Comparison of ENCODE assay signal across 22 mouse cellular contexts in genomic region chr6:116621318-116622023, GRCm38 (mm10). TPM values are rescaled to one million over a fixed set of nuclear protein-coding genes. Genes with fewer than 3 reads are reported as not detected.
DNase-seq lines count a peak whose midpoint lies in the region; ATAC-seq and TF ChIP-seq lines count a peak whose summit lies in the region.
"Had no signal": no experiment of that assay in that cellular context is flagged by ENCODE, and none has a peak within 500 bp of the region (broad histone marks: within the 10 kb centered on the region; RNA-seq: fewer than 3 reads in every experiment).

No protein-coding gene starts in this region.

- no peaks in the 10 kb centered on the region for H3K9me3 ChIP-seq in embryonic facial prominence, embryonic 14.5 days (ENCODE audit: control insufficient read depth, low read length)
- H3K9me3 ChIP-seq in embryonic facial prominence, embryonic 10.5 days: no peaks in the 10 kb centered on the region
- H3K9me3 ChIP-seq in liver, postnatal 0 days (ENCODE audit: low read length): no peaks in the 10 kb centered on the region
- H3K9me3 ChIP-seq: hindbrain, embryonic 13.5 days; neural tube, embryonic 15.5 days had no signal

- H3K27ac ChIP-seq in embryonic facial prominence, embryonic 14.5 days (replicated peaks; ENCODE audit: low read depth, low read length): no peak overlapping the region
- no peak overlapping the region for H3K27ac ChIP-seq in embryonic facial prominence, embryonic 10.5 days (replicated peaks)
- H3K27ac ChIP-seq in liver, postnatal 0 days (ENCODE audit: low read depth): no peak overlapping the region
- H3K27ac ChIP-seq: hindbrain, embryonic 13.5 days; neural tube, embryonic 15.5 days had no signal

- H3K4me1 ChIP-seq in embryonic facial prominence, embryonic 14.5 days (ENCODE audit: control insufficient read depth, insufficient read depth, low read length): no peaks in the 10 kb centered on the region
- peaks cover 10% of the 10 kb centered on the region; the same call in 1 of the 2 replicates for H3K4me1 ChIP-seq in embryonic facial prominence, embryonic 10.5 days
- peaks cover 8% of the 10 kb centered on the region; the same call in 1 of the 2 replicates for H3K4me1 ChIP-seq in liver, postnatal 0 days (ENCODE audit: insufficient read depth)

- no peak for TF ChIP-seq EP300 in liver, postnatal 0 days (IDR thresholded peaks at IDR 0.05; ENCODE audit: low read depth)

- DNase-seq in embryonic facial prominence, embryonic 14.5 days (ENCODE audit: low spot score): peak; percentile 33
- DNase-seq in embryonic facial prominence, embryonic 10.5 days (ENCODE audit: low spot score): no peak
- DNase-seq in retina, postnatal 1 day: peak; percentile 24
- no peak for DNase-seq in retina, embryonic 14.5 days (ENCODE audit: low spot score)
- no peak for DNase-seq in liver, postnatal 0 days
- DNase-seq in layer of hippocampus, postnatal 10 days (ENCODE audit: low spot score in 2 of 2): no peak
- no peak for DNase-seq in cerebellum, adult 9-10 months
- DNase-seq in gastrocnemius, postnatal 10 days: no peak
- DNase-seq: adrenal gland, postnatal 36 days; B cell, adult 2 months; gastrocnemius, postnatal 25 days; kidney, adult 18-20 months; kidney, postnatal 25 days; left cerebral cortex, postnatal 4 days; lung, adult 2 months had no signal

- H3K36me3 ChIP-seq in embryonic facial prominence, embryonic 14.5 days (ENCODE audit: control insufficient read depth, insufficient read depth, low read length): peaks cover 9% of the 10 kb centered on the region
- peaks cover 23% of the 10 kb centered on the region for H3K36me3 ChIP-seq in embryonic facial prominence, embryonic 10.5 days (replicated peaks)
- peaks cover 3% of the 10 kb centered on the region for H3K36me3 ChIP-seq in liver, postnatal 0 days (replicated peaks; ENCODE audit: insufficient read depth, low read length)

- no peaks in the 10 kb centered on the region for H3K27me3 ChIP-seq in embryonic facial prominence, embryonic 14.5 days (replicated peaks; ENCODE audit: control insufficient read depth, insufficient read depth, low read length)
- no peaks in the 10 kb centered on the region for H3K27me3 ChIP-seq in embryonic facial prominence, embryonic 10.5 days (replicated peaks; ENCODE audit: low read depth, poor library complexity, severe bottlenecking)
- no peaks in the 10 kb centered on the region for H3K27me3 ChIP-seq in liver, postnatal 0 days (ENCODE audit: insufficient read depth, low read length)
- H3K27me3 ChIP-seq: hindbrain, embryonic 13.5 days; neural tube, embryonic 15.5 days had no signal

- no peak overlapping the region for H3K4me3 ChIP-seq in embryonic facial prominence, embryonic 14.5 days (ENCODE audit: low read depth, low read length)
- H3K4me3 ChIP-seq in embryonic facial prominence, embryonic 10.5 days: no peak overlapping the region
- no peak overlapping the region for H3K4me3 ChIP-seq in liver, postnatal 0 days (ENCODE audit: low read depth, low read length)
- H3K4me3 ChIP-seq: hindbrain, embryonic 13.5 days; neural tube, embryonic 15.5 days had no signal

- H3K9ac ChIP-seq in embryonic facial prominence, embryonic 14.5 days (ENCODE audit: low read depth, low read length): no peak overlapping the region
- no peak overlapping the region for H3K9ac ChIP-seq in liver, postnatal 0 days (replicated peaks)
- H3K9ac ChIP-seq: hindbrain, embryonic 13.5 days; neural tube, embryonic 15.5 days had no signal

- 48% methylated on average over 8 of the region's 8 CpGs for WGBS in embryonic facial prominence, embryonic 14.5 days
- 56% methylated on average over 8 of the region's 8 CpGs for WGBS in embryonic facial prominence, embryonic 10.5 days
- WGBS in liver, postnatal 0 days (ENCODE audit: insufficient replicate concordance): 38% methylated on average over 8 of the region's 8 CpGs

- no peak overlapping the region for H3K4me2 ChIP-seq in embryonic facial prominence, embryonic 14.5 days (ENCODE audit: low read depth, low read length)
- H3K4me2 ChIP-seq in liver, postnatal 0 days (ENCODE audit: low read depth, low read length): no peak overlapping the region
- H3K4me2 ChIP-seq: hindbrain, embryonic 13.5 days; midbrain, embryonic 11.5 days; neural tube, embryonic 15.5 days had no signal

- TF ChIP-seq CTCF in liver, postnatal 0 days (IDR thresholded peaks at IDR 0.05; ENCODE audit: low read depth): no peak

- ATAC-seq in embryonic facial prominence, embryonic 14.5 days (ENCODE audit: low read depth): peak; percentile 53; the same call in 1 of the 2 replicates
- peak; percentile 56; the same call in 1 of the 2 replicates for ATAC-seq in liver, postnatal 0 days
- ATAC-seq: Patski had no signal

RNA-seq across cellular contexts. Expression of gene Zfp422, which starts 7.3 kb away (rescaled TPM):
- polyA plus RNA-seq in embryonic facial prominence, embryonic 14.5 days (2014; fragmentation: Nextera tagmentation; extraction: Ambion mirVana): 131 and 154 TPM in 2 replicates
- 267 TPM in 2 replicates for polyA plus RNA-seq in embryonic facial prominence, embryonic 10.5 days (2016; fragmentation: Nextera tagmentation; extraction: Ambion mirVana)
- 26.2 and 26.7 TPM in 2 replicates for polyA plus RNA-seq in liver, postnatal 0 days (2015; fragmentation: Nextera tagmentation; extraction: Ambion mirVana)
- total RNA-seq in layer of hippocampus, postnatal 10 days (2021): 10 to 100 TPM; 28.9 to 30.0 TPM
- total RNA-seq in gastrocnemius, postnatal 10 days (2021): 10 to 100 TPM; 19.5 to 19.8 TPM

RNA-seq across cellular contexts. Expression of gene Depp1, which starts 28.9 kb away (rescaled TPM):
- polyA plus RNA-seq in embryonic facial prominence, embryonic 14.5 days (2014; fragmentation: Nextera tagmentation; extraction: Ambion mirVana): 23.7 and 27.1 TPM in 2 replicates
- 16.5 and 20.6 TPM in 2 replicates for polyA plus RNA-seq in embryonic facial prominence, embryonic 10.5 days (2016; fragmentation: Nextera tagmentation; extraction: Ambion mirVana)
- 103 and 122 TPM in 2 replicates for polyA plus RNA-seq in liver, postnatal 0 days (2015; fragmentation: Nextera tagmentation; extraction: Ambion mirVana)
- total RNA-seq in layer of hippocampus, postnatal 10 days (2021): 1 to 10 TPM; 1.7 to 3.9 TPM
- 10 to 100 TPM in 1 of 2 experiments, 1 to 10 TPM in 1; 6.2 to 28.1 TPM for total RNA-seq in gastrocnemius, postnatal 10 days (2021)

RNA-seq across cellular contexts. Expression of gene Olfr215, which starts 37.5 kb away (rescaled TPM):
- not detected in 2 replicates for polyA plus RNA-seq in embryonic facial prominence, embryonic 14.5 days (2014; fragmentation: Nextera tagmentation; extraction: Ambion mirVana)
- not detected in 2 replicates for polyA plus RNA-seq in embryonic facial prominence, embryonic 10.5 days (2016; fragmentation: Nextera tagmentation; extraction: Ambion mirVana)
- polyA plus RNA-seq in liver, postnatal 0 days (2015; fragmentation: Nextera tagmentation; extraction: Ambion mirVana): not detected in 2 replicates
- not detected for total RNA-seq in layer of hippocampus, postnatal 10 days (2021)
- not detected for total RNA-seq in gastrocnemius, postnatal 10 days (2021)
- total RNA-seq: adrenal gland, postnatal 36 days; gastrocnemius, postnatal 25 days; layer of hippocampus, postnatal 25 days; left cerebral cortex, postnatal 4 days had no signal
- polyA plus RNA-seq: heart, embryonic 14.5 days; hindbrain, embryonic 13.5 days; lung, adult 2 months; midbrain, embryonic 11.5 days; neural tube, embryonic 15.5 days; Patski; stomach, embryonic 14.5 days had no signal

RNA-seq across cellular contexts. Expression of gene Rassf4, which starts 52.3 kb away (rescaled TPM):
- 17.5 and 17.9 TPM in 2 replicates for polyA plus RNA-seq in embryonic facial prominence, embryonic 14.5 days (2014; fragmentation: Nextera tagmentation; extraction: Ambion mirVana)
- polyA plus RNA-seq in embryonic facial prominence, embryonic 10.5 days (2016; fragmentation: Nextera tagmentation; extraction: Ambion mirVana): 12.8 and 19.0 TPM in 2 replicates
- polyA plus RNA-seq in liver, postnatal 0 days (2015; fragmentation: Nextera tagmentation; extraction: Ambion mirVana): 7.2 and 9.6 TPM in 2 replicates
- total RNA-seq in layer of hippocampus, postnatal 10 days (2021): 1 to 10 TPM; 4.3 to 4.8 TPM
- 10 to 100 TPM in 1 of 2 experiments, 1 to 10 TPM in 1; 8.0 to 10.5 TPM for total RNA-seq in gastrocnemius, postnatal 10 days (2021)

Comparison
In these comparisons a context has a peak if more than half of its experiments do, and no peak if none do; other contexts are left out.
1. DNase-seq: peak in embryonic facial prominence, embryonic 14.5 days (single experiment) and retina, postnatal 1 day (single experiment); none in embryonic facial prominence, embryonic 10.5 days (single experiment), retina, embryonic 14.5 days (single experiment), liver, postnatal 0 days (single experiment), layer of hippocampus, postnatal 10 days (0 of 2), cerebellum, adult 9-10 months (single experiment) and gastrocnemius, postnatal 10 days (single experiment).